Mouse (Mus musculus) stomach, embryonic 15.5 days (tissue): ENCODE measurements at regions not wholly inside any gene's neighbourhood (a gene's known extent, or its start where the extent isn't known, plus 50 kb on each side); places are given as distances from the start of the nearest gene placed in this dataset.
A peak's percentile ranks its signal among the peaks of the same experiment; 100 is the strongest.

Source experiments
- ATAC-seq: fragments of 200-750 bp; cut with Nextera tagmentation; 2 replicates; pipeline ENCODE4 v1.8.0; 2017; ENCODE audit warnings: low read depth, moderate number of reproducible peaks, moderate TSS enrichment; ENCODE audit not compliant: insufficient read depth, low FRiP score
- H3K27ac ChIP-seq: fragments of 300-500 bp; sonication (generic); 2 replicates; pipeline ENCODE4 v1.5.1; 2015; ENCODE audit warnings: mild to moderate bottlenecking, inconsistent platforms
- H3K27me3 ChIP-seq: fragments of 300-500 bp; sonication (generic); replicated peaks from 2 replicates; pipeline ENCODE4 v1.6.1; 2015; ENCODE audit warnings: inconsistent platforms
- H3K36me3 ChIP-seq: fragments of 300-500 bp; sonication (generic); 2 replicates; pipeline ENCODE4 v1.6.1; 2015; ENCODE audit warnings: inconsistent platforms
- H3K4me1 ChIP-seq: fragments of 300-500 bp; sonication (generic); 2 replicates; pipeline ENCODE4 v1.6.1; 2015; ENCODE audit warnings: inconsistent platforms
- H3K4me2 ChIP-seq: fragments of 300-500 bp; sonication (generic); 2 replicates; pipeline ENCODE4 v1.6.1; 2015; ENCODE audit warnings: mild to moderate bottlenecking, inconsistent platforms
- H3K4me3 ChIP-seq: fragments of 300-500 bp; sonication (generic); replicated peaks from 2 replicates; pipeline ENCODE4 v1.5.1; 2015; ENCODE audit warnings: inconsistent platforms
- H3K9ac ChIP-seq: fragments of 300-500 bp; sonication (generic); 2 replicates; pipeline ENCODE4 v1.6.1; 2015; ENCODE audit warnings: inconsistent platforms
- H3K9me3 ChIP-seq: fragments of 300-500 bp; sonication (generic); 2 replicates; pipeline ENCODE4 v1.6.1; 2016; ENCODE audit warnings: inconsistent platforms
- WGBS: fragments of 180-500 bp; shearing (Covaris S2); methylation state at CpG from one replicate; pipeline ENCODE4 v1.1.7; 2015; 5-methylcytosine and 5-hydroxymethylcytosine counted together

GRCm38 (mm10) chr5:51908861-51909260, 281.5 kb downstream of the Dhx15 start:
- no peak for ATAC-seq
- H3K9ac ChIP-seq, result no peak overlapping the region
- no peaks in the 10 kb centered on the region for H3K4me1 ChIP-seq
- H3K4me3 ChIP-seq, result no peak overlapping the region
- H3K27ac ChIP-seq, result no peak overlapping the region
- H3K9me3 ChIP-seq, result no peaks in the 10 kb centered on the region
- H3K27me3 ChIP-seq, result no peaks in the 10 kb centered on the region
- no peak overlapping the region for H3K4me2 ChIP-seq
- no peaks in the 10 kb centered on the region for H3K36me3 ChIP-seq
- WGBS, result 59% methylated on average over 8 of the region's 8 CpGs

GRCm38 (mm10) chr5:51906315-51907109, 283.8 kb downstream of the Dhx15 start:
- Histone ChIP-seq H3K27me3 (no peaks in the 10 kb centered on the region), H3K9me3 (no peaks in the 10 kb centered on the region), H3K4me1 (no peaks in the 10 kb centered on the region), H3K4me3 (no peak overlapping the region), H3K9ac (no peak overlapping the region), H3K27ac (no peak overlapping the region), H3K36me3 (no peaks in the 10 kb centered on the region), H3K4me2 (no peak overlapping the region)
- ATAC-seq, result no peak
- 48% methylated on average over 9 of the region's 9 CpGs for WGBS

GRCm38 (mm10) chr5:51894159-51894558, 296.2 kb downstream of the Dhx15 start:
- H3K27ac ChIP-seq, result no peak overlapping the region
- H3K9ac ChIP-seq, result no peak overlapping the region
- no peak overlapping the region for H3K4me2 ChIP-seq
- H3K4me1 ChIP-seq, result no peaks in the 10 kb centered on the region
- H3K27me3 ChIP-seq, result no peaks in the 10 kb centered on the region
- WGBS, result 65% methylated on average over 8 of the region's 8 CpGs
- no peak overlapping the region for H3K4me3 ChIP-seq
- ATAC-seq, result peak; percentile 63; the same call in 1 of the 2 replicates
- H3K36me3 ChIP-seq, result no peaks in the 10 kb centered on the region
- H3K9me3 ChIP-seq, result no peaks in the 10 kb centered on the region

GRCm38 (mm10) chr5:51891341-51891740, 299.0 kb downstream of the Dhx15 start:
- no peak for ATAC-seq
- Histone ChIP-seq H3K9me3 (no peaks in the 10 kb centered on the region), H3K4me2 (no peak overlapping the region), H3K27ac (no peak overlapping the region), H3K4me1 (no peaks in the 10 kb centered on the region), H3K36me3 (no peaks in the 10 kb centered on the region), H3K27me3 (no peaks in the 10 kb centered on the region), H3K9ac (no peak overlapping the region), H3K4me3 (no peak overlapping the region)
- WGBS, result 83% methylated on average over 4 of the region's 4 CpGs

- ATAC-seq, result no peak
- Histone ChIP-seq H3K9ac (no peak overlapping the region), H3K4me3 (no peak overlapping the region), H3K36me3 (no peaks in the 10 kb centered on the region), H3K9me3 (no peaks in the 10 kb centered on the region), H3K4me1 (no peaks in the 10 kb centered on the region), H3K27ac (no peak overlapping the region), H3K27me3 (no peaks in the 10 kb centered on the region), H3K4me2 (no peak overlapping the region)
- WGBS, result 76% methylated on average over 7 of the region's 7 CpGs
These were observed 301.9 kb downstream of the Dhx15 start for GRCm38 (mm10) chr5:51888404-51888803.

GRCm38 (mm10) chr5:51882594-51882993, 307.7 kb downstream of the Dhx15 start:
- H3K4me1 ChIP-seq, result no peaks in the 10 kb centered on the region
- no peaks in the 10 kb centered on the region for H3K9me3 ChIP-seq
- ATAC-seq, result no peak
- 59% methylated on average over 4 of the region's 4 CpGs for WGBS
- no peaks in the 10 kb centered on the region for H3K36me3 ChIP-seq
- H3K27me3 ChIP-seq, result no peaks in the 10 kb centered on the region
- H3K4me2 ChIP-seq, result no peak overlapping the region
- H3K4me3 ChIP-seq, result no peak overlapping the region
- H3K27ac ChIP-seq, result no peak overlapping the region
- no peak overlapping the region for H3K9ac ChIP-seq

- WGBS, result 67% methylated on average over 3 of the region's 3 CpGs
- Histone ChIP-seq H3K4me1 (no peaks in the 10 kb centered on the region), H3K9ac (no peak overlapping the region), H3K36me3 (no peaks in the 10 kb centered on the region), H3K27me3 (no peaks in the 10 kb centered on the region), H3K4me2 (no peak overlapping the region), H3K9me3 (no peaks in the 10 kb centered on the region), H3K4me3 (no peak overlapping the region), H3K27ac (no peak overlapping the region)
- ATAC-seq, result no peak
These were observed 308.1 kb downstream of the Dhx15 start for GRCm38 (mm10) chr5:51882173-51882572.

- 86% methylated on average over 2 of the region's 2 CpGs for WGBS
- Histone ChIP-seq H3K4me1 (no peaks in the 10 kb centered on the region), H3K4me3 (no peak overlapping the region), H3K9ac (no peak overlapping the region), H3K27ac (no peak overlapping the region), H3K36me3 (no peaks in the 10 kb centered on the region), H3K4me2 (no peak overlapping the region), H3K9me3 (no peaks in the 10 kb centered on the region), H3K27me3 (no peaks in the 10 kb centered on the region)
- ATAC-seq, result no peak
These were observed 309.3 kb upstream of the Ppargc1a start for GRCm38 (mm10) chr5:51876846-51877245.

GRCm38 (mm10) chr5:51873571-51873970, 306.0 kb upstream of the Ppargc1a start:
- ATAC-seq, result no peak
- no peaks in the 10 kb centered on the region for H3K9me3 ChIP-seq
- WGBS, result 58% methylated on average over 5 of the region's 5 CpGs

GRCm38 (mm10) chr5:51871735-51872134, 304.2 kb upstream of the Ppargc1a start:
- H3K4me3 ChIP-seq, result no peak overlapping the region
- H3K27me3 ChIP-seq, result no peaks in the 10 kb centered on the region
- WGBS, result 94% methylated on average over 12 of the region's 12 CpGs
- no peak for ATAC-seq
- no peak overlapping the region for H3K9ac ChIP-seq
- H3K27ac ChIP-seq, result no peak overlapping the region
- no peaks in the 10 kb centered on the region for H3K9me3 ChIP-seq
- H3K4me2 ChIP-seq, result no peak overlapping the region
- no peaks in the 10 kb centered on the region for H3K36me3 ChIP-seq
- H3K4me1 ChIP-seq, result no peaks in the 10 kb centered on the region

More at GRCm38 (mm10) chr5:51873571-51873970, 306.0 kb upstream of the Ppargc1a start:
- H3K27me3 ChIP-seq, result no peaks in the 10 kb centered on the region
- no peak overlapping the region for H3K27ac ChIP-seq
- H3K36me3 ChIP-seq, result no peaks in the 10 kb centered on the region
- H3K4me2 ChIP-seq, result no peak overlapping the region
- H3K4me1 ChIP-seq, result no peaks in the 10 kb centered on the region
- H3K4me3 ChIP-seq, result no peak overlapping the region
- H3K9ac ChIP-seq, result no peak overlapping the region

- H3K36me3 ChIP-seq, result no peaks in the 10 kb centered on the region
- no peaks in the 10 kb centered on the region for H3K4me1 ChIP-seq
- H3K27ac ChIP-seq, result no peak overlapping the region
- no peak for ATAC-seq
- no peaks in the 10 kb centered on the region for H3K27me3 ChIP-seq
- no peaks in the 10 kb centered on the region for H3K9me3 ChIP-seq
- 46% methylated on average over 18 of the region's 18 CpGs for WGBS
- H3K4me3 ChIP-seq, result no peak overlapping the region; the same call in 1 of the 2 replicates
- no peak overlapping the region for H3K9ac ChIP-seq
- H3K4me2 ChIP-seq, result peak overlapping the region; percentile 37
These were observed 300.7 kb upstream of the Ppargc1a start for GRCm38 (mm10) chr5:51868223-51868713.

- H3K27ac ChIP-seq, result no peak overlapping the region
- H3K27me3 ChIP-seq, result no peaks in the 10 kb centered on the region
- H3K9me3 ChIP-seq, result no peaks in the 10 kb centered on the region
- no peaks in the 10 kb centered on the region for H3K4me1 ChIP-seq
- 68% methylated on average over 2 of the region's 2 CpGs for WGBS
- ATAC-seq, result no peak
- no peaks in the 10 kb centered on the region for H3K36me3 ChIP-seq
- no peak overlapping the region for H3K4me3 ChIP-seq
- no peak overlapping the region for H3K9ac ChIP-seq
- H3K4me2 ChIP-seq, result no peak overlapping the region
These were observed 298.5 kb upstream of the Ppargc1a start for GRCm38 (mm10) chr5:51866002-51866401.
